Mouse (Mus musculus) kidney, adult 2 months (tissue): Measurements from ENCODE around the gene Pou6f1. TPM values are rescaled to one million over a fixed set of nuclear protein-coding genes. Genes with fewer than 3 reads are reported as not detected.
A peak's percentile ranks its signal among the peaks of the same experiment; 100 is the strongest.
"Not testable (repeated sequence)": the region's sequence is repeated elsewhere in the genome, so short reads cannot be mapped to it uniquely, and the experiment has no call there.

Source experiments
- DNase-seq: peaks from one replicate; pipeline ENCODE4 v3.0.0; 2021
- H3K27ac ChIP-seq: fragments of 200-500 bp; 2 replicates; pipeline ENCODE4 v1.5.1; 2012; ENCODE audit warnings: low read depth, low read length, control low read depth, inconsistent platforms; ENCODE audit not compliant: insufficient read depth
- H3K27me3 ChIP-seq: fragments of 200-500 bp; replicated peaks from 2 replicates; pipeline ENCODE4 v1.6.1; 2012; ENCODE audit warnings: mild to moderate bottlenecking, moderate library complexity, low read length, inconsistent platforms; ENCODE audit not compliant: control insufficient read depth, insufficient read depth
- H3K36me3 ChIP-seq: fragments of 200-500 bp; 2 replicates; pipeline ENCODE4 v1.6.1; 2012; ENCODE audit warnings: mild to moderate bottlenecking, moderate library complexity, low read length, inconsistent platforms; ENCODE audit not compliant: control insufficient read depth, insufficient read depth
- H3K4me1 ChIP-seq: fragments of 200-500 bp; 2 replicates; pipeline ENCODE4 v1.6.1; 2011; ENCODE audit warnings: low read length; ENCODE audit not compliant: control insufficient read depth, insufficient read depth
- H3K4me3 ChIP-seq: fragments of 200-500 bp; 2 replicates; pipeline ENCODE4 v1.5.1; 2011; ENCODE audit warnings: mild to moderate bottlenecking, low read depth, low read length, control low read depth; ENCODE audit not compliant: insufficient read depth
- CTCF ChIP-seq: fragments of 200-500 bp; conservative IDR thresholded peaks from 2 replicates; pipeline ENCODE4 v1.5.1; 2011; ENCODE audit warnings: low read depth, mild to moderate bottlenecking, control low read depth, low read length, moderate library complexity, mixed read lengths; ENCODE audit not compliant: insufficient read depth, insufficient read length
- POLR2A ChIP-seq: fragments of 200-500 bp; IDR thresholded peaks from one replicate; pipeline ENCODE4 v1.6.1; 2011; ENCODE audit warnings: low read depth, low read length, control low read depth
- WGBS: fragments of 180-500 bp; shearing (Covaris S2); methylation state at CpG from one replicate; pipeline ENCODE4 v1.1.7; 2018; 5-methylcytosine and 5-hydroxymethylcytosine counted together
- polyA plus RNA-seq: library from polyadenylated mRNA; depleted of rRNA; stranded (reverse); fragments of >200 nt; gene quantifications from 2 replicates; pipeline ENCODE4 v1.2.3, GENCODE M21; 2012

Gene Pou6f1
- polyA plus RNA-seq, 1 experiment, result 28.5 TPM

DNA sequence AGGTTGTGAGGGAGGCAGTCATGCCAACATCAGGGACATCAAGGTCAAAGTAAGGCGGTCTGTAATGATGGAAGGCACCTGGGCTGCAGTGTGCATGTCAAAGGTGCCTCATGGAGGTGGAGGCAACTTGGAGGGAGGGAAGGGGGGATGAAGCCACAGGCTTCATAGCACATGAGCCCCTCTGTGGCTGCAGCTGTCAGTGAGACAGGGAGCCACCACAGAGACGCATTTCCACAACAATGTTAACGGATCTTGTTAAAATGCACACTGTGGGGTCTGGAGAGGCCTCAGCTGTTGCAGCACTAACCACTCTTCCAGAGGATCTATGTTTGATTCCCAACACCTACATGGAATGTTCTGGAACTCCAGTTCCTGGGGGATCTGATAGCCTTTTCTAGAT lies 30.3 kb upstream of the Pou6f1 start:
- Histone ChIP-seq H3K4me3 (no peak overlapping the region), H3K36me3 (no peaks in the 10 kb centered on the region), H3K27me3 (no peaks in the 10 kb centered on the region), H3K27ac (no peak overlapping the region), H3K4me1 (peaks cover 16% of the 10 kb centered on the region; the same call in 1 of the 2 replicates)
- 85% methylated on average over 3 of the region's 3 CpGs for WGBS
- TF ChIP-seq POLR2A (no peak), CTCF (no peak)
- no peak for DNase-seq

DNA sequence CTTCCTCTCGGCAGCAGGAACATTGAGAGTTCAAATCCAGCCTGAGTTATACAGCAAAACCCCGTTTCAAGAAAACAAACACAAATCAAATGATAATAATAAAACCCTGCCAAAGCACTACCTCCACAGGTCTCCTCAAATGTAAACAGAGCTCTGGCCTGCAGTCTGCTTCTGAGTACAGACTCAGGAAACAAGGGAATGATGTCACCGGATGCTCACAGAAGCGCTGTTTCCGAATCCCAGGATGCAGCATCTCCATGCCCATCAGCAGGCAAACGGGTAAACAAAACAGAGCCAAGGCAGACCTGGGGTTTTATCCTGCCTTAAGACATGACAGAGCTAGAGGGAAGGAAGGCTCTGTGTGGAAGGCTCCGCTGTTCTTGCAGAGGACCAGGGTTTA lies 29.0 kb upstream of the Pou6f1 start:
- peak; percentile 61 for DNase-seq
- 66% methylated on average over 7 of the region's 7 CpGs for WGBS
- no peaks in the 10 kb centered on the region for H3K27me3 ChIP-seq
- H3K4me3 ChIP-seq, result no peak overlapping the region
- peak overlapping the region; percentile 52; the same call in 1 of the 2 replicates for H3K27ac ChIP-seq
- TF ChIP-seq POLR2A, result no peak
- no peak for TF ChIP-seq CTCF
- no peaks in the 10 kb centered on the region for H3K36me3 ChIP-seq
- H3K4me1 ChIP-seq, result peaks cover 16% of the 10 kb centered on the region; the same call in 1 of the 2 replicates

GRCm38 (mm10) chr15:100627774-100628370 lies 28.1 kb upstream of the Pou6f1 start:
- no peak for DNase-seq
- 34% methylated on average over 11 of the region's 11 CpGs for WGBS
- Histone ChIP-seq H3K4me3 (no peak overlapping the region), H3K36me3 (no peaks in the 10 kb centered on the region), H3K27ac (peak overlapping the region; percentile 49), H3K4me1 (peaks cover 12% of the 10 kb centered on the region; the same call in 1 of the 2 replicates), H3K27me3 (no peaks in the 10 kb centered on the region)
- TF ChIP-seq CTCF (no peak), POLR2A (no peak)

- no peaks in the 10 kb centered on the region for H3K36me3 ChIP-seq
- no peak overlapping the region for H3K4me3 ChIP-seq
- 28% methylated on average over 10 of the region's 10 CpGs for WGBS
- H3K4me1 ChIP-seq, result peaks cover 7% of the 10 kb centered on the region; the same call in 1 of the 2 replicates
- H3K27me3 ChIP-seq, result no peaks in the 10 kb centered on the region
- 0 out of 2 replicates have a peak overlapping the region, but pooled peaks have one; percentile 49 for H3K27ac ChIP-seq
- DNase-seq, result no peak
- TF ChIP-seq CTCF (no peak), POLR2A (no peak)
Measured at GRCm38 (mm10) chr15:100627287-100627686, 27.5 kb upstream of the Pou6f1 start.

DNA sequence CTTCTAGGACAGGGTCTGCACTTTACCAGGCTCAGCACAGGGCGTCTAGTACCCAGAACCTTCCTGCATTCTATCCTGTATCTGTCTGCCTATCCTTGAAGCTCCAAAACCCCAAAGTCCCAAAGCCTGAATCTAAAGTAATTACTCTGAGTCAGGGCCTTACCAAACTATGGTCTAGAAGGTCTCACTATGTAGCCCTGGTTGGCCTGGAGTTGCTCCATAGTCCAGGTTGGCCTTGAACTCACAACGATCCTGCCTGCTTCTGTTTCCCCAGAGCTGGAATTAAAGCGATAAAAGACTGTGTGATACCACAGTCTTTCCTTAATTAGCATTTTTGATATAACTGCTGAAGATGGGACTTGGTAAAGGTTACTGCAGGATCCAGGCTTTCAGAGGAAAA lies 24.7 kb upstream of the Pou6f1 start:
- Histone ChIP-seq H3K4me1 (peaks cover 6% of the 10 kb centered on the region; the same call in 1 of the 2 replicates), H3K27ac (no peak overlapping the region), H3K36me3 (peaks cover 2% of the 10 kb centered on the region), H3K27me3 (no peaks in the 10 kb centered on the region), H3K4me3 (no peak overlapping the region)
- 94% methylated on average over 3 of the region's 3 CpGs for WGBS
- no peak for TF ChIP-seq POLR2A
- no peak for TF ChIP-seq CTCF
- DNase-seq, result no peak

GRCm38 (mm10) chr15:100623754-100624153 lies 24.0 kb upstream of the Pou6f1 start:
- TF ChIP-seq CTCF (no peak; the same call in 1 of the 2 replicates), POLR2A (no peak)
- H3K27ac ChIP-seq, result no peak overlapping the region
- H3K27me3 ChIP-seq, result no peaks in the 10 kb centered on the region
- H3K4me1 ChIP-seq, result peaks cover 6% of the 10 kb centered on the region; the same call in 1 of the 2 replicates
- peaks cover 5% of the 10 kb centered on the region for H3K36me3 ChIP-seq
- WGBS, result 89% methylated on average over 9 of the region's 9 CpGs
- no peak overlapping the region for H3K4me3 ChIP-seq
- no peak for DNase-seq

DNA sequence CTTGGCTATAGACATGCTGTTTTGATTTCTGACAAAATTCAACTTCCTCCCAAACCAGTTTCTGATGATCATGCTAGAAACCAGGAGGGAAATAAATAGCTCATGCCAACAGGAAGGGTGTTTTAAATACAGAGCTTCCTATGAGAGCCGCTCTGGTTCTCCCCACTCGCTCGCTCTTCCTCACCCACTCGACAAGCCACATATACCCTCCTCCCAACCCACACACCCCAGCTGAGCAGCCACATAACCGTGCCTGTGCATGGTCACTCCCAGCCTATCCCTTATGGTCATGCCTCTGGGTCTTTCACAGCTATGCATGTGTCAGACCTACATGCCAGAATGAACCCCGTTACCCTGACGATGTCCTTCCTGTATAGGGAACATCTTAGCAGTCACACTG lies 22.4 kb upstream of the Pou6f1 start:
- TF ChIP-seq CTCF (no peak), POLR2A (no peak)
- no peak for DNase-seq
- Histone ChIP-seq H3K27me3 (no peaks in the 10 kb centered on the region), H3K4me1 (peaks cover 6% of the 10 kb centered on the region; the same call in 1 of the 2 replicates), H3K27ac (peak overlapping the region; percentile 53), H3K4me3 (no peak overlapping the region), H3K36me3 (peaks cover 8% of the 10 kb centered on the region)
- 71% methylated on average over 7 of the region's 7 CpGs for WGBS

- H3K4me3 ChIP-seq, H3K27me3 ChIP-seq, H3K36me3 ChIP-seq, H3K4me1 ChIP-seq, DNase-seq: not testable (repeated sequence)
- WGBS, result 58% methylated on average over 9 of the region's 9 CpGs
- H3K27ac ChIP-seq, result peak overlapping the region; percentile 53
Measured at GRCm38 (mm10) chr15:100621671-100622070, 21.9 kb upstream of the Pou6f1 start.
